Mouse (Mus musculus) G1E (cell line): Measurements from ENCODE around the gene Myl9. TPM values are rescaled to one million over a fixed set of nuclear protein-coding genes. Genes with fewer than 3 reads are reported as not detected.

Experiments used
- ATAC-seq: 2 replicates; pipeline ENCODE4 v1.8.0; 2016; ENCODE audit warnings: mild to moderate bottlenecking; ENCODE audit not compliant: insufficient number of reproducible peaks, poor library complexity, low FRiP score, severe bottlenecking; ENCODE audit errors: extremely low read depth
- DNase-seq: peaks from one replicate; pipeline ENCODE4 v3.0.0; 2012; ENCODE audit warnings: low spot score
- H3K27me3 ChIP-seq: 2 replicates; pipeline ENCODE4 v1.6.1; 2012; ENCODE audit warnings: mild to moderate bottlenecking, low read length, inconsistent platforms; ENCODE audit not compliant: insufficient read depth
- H3K36me3 ChIP-seq: replicated peaks from 2 replicates; pipeline ENCODE3; 2012; ENCODE audit warnings: mild to moderate bottlenecking, inconsistent platforms
- H3K4me1 ChIP-seq: 2 replicates; pipeline ENCODE4 v1.6.1; 2012; ENCODE audit warnings: low read depth, low read length, inconsistent platforms, mixed read lengths; ENCODE audit not compliant: insufficient read depth
- H3K4me3 ChIP-seq: 2 replicates; pipeline ENCODE4 v1.5.1; 2012; ENCODE audit warnings: low read depth, mild to moderate bottlenecking, inconsistent platforms, low read length, moderate library complexity, mixed read lengths
- H3K9me3 ChIP-seq: replicated peaks from 2 replicates; pipeline ENCODE4 v1.6.1; 2012; ENCODE audit warnings: inconsistent platforms
- CTCF ChIP-seq: IDR thresholded peaks from 2 replicates; pipeline ENCODE4 v1.5.1; 2012; ENCODE audit warnings: low read depth, low read length, inconsistent platforms, mixed read lengths
- GATA1 ChIP-seq: IDR thresholded peaks from 2 replicates; pipeline ENCODE4 v1.6.1; 2012; ENCODE audit warnings: borderline replicate concordance, low read length, inconsistent platforms, mixed read lengths
- GATA2 ChIP-seq: IDR thresholded peaks from 2 replicates; pipeline ENCODE4 v1.6.1; 2012; ENCODE audit warnings: low read depth, low read length, inconsistent platforms, borderline replicate concordance
- POLR2AphosphoS5 ChIP-seq: IDR thresholded peaks from 2 replicates; pipeline ENCODE4 v1.6.1; 2012; ENCODE audit warnings: low read depth, low read length, inconsistent platforms; ENCODE audit not compliant: insufficient replicate concordance
- TAL1 ChIP-seq: conservative IDR thresholded peaks from 2 replicates; pipeline ENCODE4 v1.6.1; 2012; ENCODE audit warnings: low read depth, low read length, inconsistent platforms, mixed read lengths
- polyA plus RNA-seq: library from polyadenylated mRNA; stranded (reverse); fragments of >175 nt; gene quantifications from 2 replicates; pipeline ENCODE4 v1.2.3, GENCODE M21; 2012
- total RNA-seq, 2 experiments: library from RNA; stranded (forward) in 1 of 2; stranded (reverse) in 1 of 2; fragments of 200-1000 nt in 1 of 2; fragments of >200 nt in 1 of 2; fragmentation: Nextera tagmentation in 1 of 2; gene quantifications; 2 replicates each; pipeline ENCODE4 v1.2.3; 2014 to 2017

Gene Myl9
- total RNA-seq (2014; fragmentation: Nextera tagmentation): not detected in 2 replicates
- 1.3 TPM in 1 of 2 replicates, not detected in the other for total RNA-seq (2017)
- polyA plus RNA-seq: 0.43 and 0.44 TPM in 2 replicates

- H3K4me3 ChIP-seq: peak within 1 kb of the TSS; percentile 51; the same call in 1 of the 2 replicates
- TF ChIP-seq GATA2 (no peak), POLR2AphosphoS5 (no peak), GATA1 (no peak), CTCF (no peak), TAL1 (no peak)
- peaks cover 5% of the 10 kb centered on the region; the same call in 1 of the 2 replicates for H3K27me3 ChIP-seq
- no peak for DNase-seq
- H3K36me3 ChIP-seq: no peaks in the 10 kb centered on the region
- ATAC-seq: no peak
- H3K4me1 ChIP-seq: peaks cover 48% of the 10 kb centered on the region
- H3K9me3 ChIP-seq: 0 out of 2 replicates have a peak, but pooled peaks cover 2% of the 10 kb centered on the region
These were observed at the start of gene Myl9 for GRCm38 (mm10) chr2:156774738-156775454. Gene Myl9 (plus strand): TSS chr2:156775420.

GRCm38 (mm10) chr2:156726344-156726743, 48.9 kb upstream of the Myl9 start:
- peaks cover 81% of the 10 kb centered on the region for H3K4me1 ChIP-seq
- TF ChIP-seq GATA1 (no peak), GATA2 (no peak), POLR2AphosphoS5 (no peak), CTCF (no peak), TAL1 (no peak)

GRCm38 (mm10) chr2:156726878-156727277, 48.3 kb upstream of the Myl9 start:
- peaks cover 41% of the 10 kb centered on the region for H3K36me3 ChIP-seq
- TF ChIP-seq TAL1 (no peak), GATA2 (no peak), POLR2AphosphoS5 (no peak), GATA1 (no peak), CTCF (no peak)
- ATAC-seq (no peak), DNase-seq (no peak)
- H3K9me3 ChIP-seq: no peaks in the 10 kb centered on the region
- peaks cover 81% of the 10 kb centered on the region for H3K4me1 ChIP-seq
- H3K27me3 ChIP-seq: no peaks in the 10 kb centered on the region
- H3K4me3 ChIP-seq: no peak overlapping the region

More at GRCm38 (mm10) chr2:156726344-156726743, 48.9 kb upstream of the Myl9 start:
- Histone ChIP-seq H3K4me3 (no peak overlapping the region), H3K27me3 (no peaks in the 10 kb centered on the region), H3K36me3 (peaks cover 37% of the 10 kb centered on the region), H3K9me3 (no peaks in the 10 kb centered on the region)
- ATAC-seq (no peak), DNase-seq (no peak)

GRCm38 (mm10) chr2:156729537-156730469, 45.4 kb upstream of the Myl9 start:
- H3K4me3 ChIP-seq: peak overlapping the region; percentile 71
- DNase-seq (peak; percentile 52), ATAC-seq (peak; percentile 41; the same call in 1 of the 2 replicates)
- H3K4me1 ChIP-seq: peaks cover 66% of the 10 kb centered on the region
- TF ChIP-seq TAL1: no peak
- TF ChIP-seq GATA2: no peak
- no peak for TF ChIP-seq POLR2AphosphoS5
- TF ChIP-seq GATA1: no peak
- TF ChIP-seq CTCF: no peak
- no peaks in the 10 kb centered on the region for H3K9me3 ChIP-seq
- peaks cover 54% of the 10 kb centered on the region for H3K36me3 ChIP-seq
- H3K27me3 ChIP-seq: no peaks in the 10 kb centered on the region

GRCm38 (mm10) chr2:156730501-156730921, 44.7 kb upstream of the Myl9 start:
- ATAC-seq: no peak
- Histone ChIP-seq H3K27me3 (no peaks in the 10 kb centered on the region), H3K4me1 (peaks cover 59% of the 10 kb centered on the region), H3K36me3 (peaks cover 53% of the 10 kb centered on the region), H3K9me3 (no peaks in the 10 kb centered on the region), H3K4me3 (peak overlapping the region; percentile 71)
- TF ChIP-seq CTCF: no peak
- TF ChIP-seq TAL1: no peak
- no peak for TF ChIP-seq POLR2AphosphoS5
- no peak for TF ChIP-seq GATA2
- TF ChIP-seq GATA1: no peak
- DNase-seq: peak; percentile 42

- no peaks in the 10 kb centered on the region for H3K27me3 ChIP-seq
- H3K4me1 ChIP-seq: peaks cover 57% of the 10 kb centered on the region
- ATAC-seq: no peak
- H3K4me3 ChIP-seq: no peak overlapping the region
- no peaks in the 10 kb centered on the region for H3K9me3 ChIP-seq
- DNase-seq: no peak
- peaks cover 53% of the 10 kb centered on the region for H3K36me3 ChIP-seq
- TF ChIP-seq GATA2 (no peak), POLR2AphosphoS5 (no peak), TAL1 (no peak), GATA1 (no peak), CTCF (no peak)
These were observed 43.6 kb upstream of the Myl9 start for GRCm38 (mm10) chr2:156731592-156731991.
